Mouse (Mus musculus) left cerebral cortex, adult 2 months (tissue): Measurements from ENCODE around the gene Olfr1204. TPM values are rescaled to one million over a fixed set of nuclear protein-coding genes. Genes with fewer than 3 reads are reported as not detected.

ENCODE experiments used
- DNase-seq, 2 experiments: peaks; one replicate each; pipeline ENCODE4 v3.0.0; 2021 to 2022; ENCODE audit warnings: low spot score in 2 of 2, mixed read lengths in 1 of 2; ENCODE audit errors: extremely low spot score in 1 of 2
- H3K27ac ChIP-seq: fragments of 200-600 bp; 2 replicates; pipeline ENCODE4 v1.8.1; 2022
- H3K4me3 ChIP-seq: fragments of 200-600 bp; 2 replicates; pipeline ENCODE4 v1.8.1; 2022
- CTCF ChIP-seq: fragments of 200-600 bp; IDR thresholded peaks from 2 replicates; pipeline ENCODE4 v1.8.1; 2022; ENCODE audit warnings: antibody characterized with exemption, mild to moderate bottlenecking, moderate library complexity
- intact Hi-C: fragments of 180-260 bp; cut with DNase I; formaldehyde crosslinking; loops from one replicate; pipeline ENCODE4 v1.15.1; 2025
- long read RNA-seq, 2 experiments: library from polyadenylated mRNA; stranded (forward); transcript quantifications; one replicate each; pipeline ENCODE4 v2.0.0; 2021; ENCODE audit warnings: borderline mapping rate in 2 of 2
- total RNA-seq, 2 experiments: library from RNA; stranded (reverse); gene quantifications; 2 replicates each; pipeline ENCODE4 v1.2.3; 2021

Olfr1204 gene
- total RNA-seq = not detected
- long read RNA-seq, experiment 1 = 0 reads
- long read RNA-seq, experiment 2 = 0 reads

DNA sequence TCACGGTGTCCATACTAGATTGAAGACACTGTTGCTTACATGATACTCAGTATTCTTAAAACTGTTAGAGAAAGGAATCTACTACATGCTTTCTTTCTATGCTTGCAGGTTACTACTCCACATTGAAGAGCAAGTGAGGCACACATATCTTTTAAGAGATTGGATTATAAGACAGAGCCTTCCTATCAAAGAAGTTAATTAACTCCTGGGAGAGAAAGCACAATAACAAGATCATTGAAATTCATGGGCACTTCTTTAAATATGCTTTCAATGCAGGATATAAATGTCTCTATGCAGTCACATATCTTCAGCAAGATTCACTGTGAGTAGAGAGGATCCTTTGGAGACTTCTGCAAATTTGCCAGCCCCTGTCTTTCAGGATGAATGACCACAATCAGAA, at the start of gene Olfr1204:
Olfr1204 (plus strand) TSS at position 301 of the 400 bp plus-strand sequence.
- H3K4me3 ChIP-seq = no peak within 1 kb of the TSS
- no peak for TF ChIP-seq CTCF
- no peak within 1 kb of the TSS for H3K27ac ChIP-seq
- DNase-seq = no peak
- intact Hi-C loops = no loop called here

GRCm38 (mm10) chr2:88814196-88814595, 34.9 kb upstream of the Olfr1204 start, which contains the start of gene Olfr1202:
Gene Olfr1202 (plus strand): TSS chr2:88814496.
- no peak for DNase-seq
- TF ChIP-seq CTCF = no peak
- no peak within 1 kb of the TSS for H3K4me3 ChIP-seq
- H3K27ac ChIP-seq = no peak within 1 kb of the TSS
- intact Hi-C loops = no loop called here

DNA sequence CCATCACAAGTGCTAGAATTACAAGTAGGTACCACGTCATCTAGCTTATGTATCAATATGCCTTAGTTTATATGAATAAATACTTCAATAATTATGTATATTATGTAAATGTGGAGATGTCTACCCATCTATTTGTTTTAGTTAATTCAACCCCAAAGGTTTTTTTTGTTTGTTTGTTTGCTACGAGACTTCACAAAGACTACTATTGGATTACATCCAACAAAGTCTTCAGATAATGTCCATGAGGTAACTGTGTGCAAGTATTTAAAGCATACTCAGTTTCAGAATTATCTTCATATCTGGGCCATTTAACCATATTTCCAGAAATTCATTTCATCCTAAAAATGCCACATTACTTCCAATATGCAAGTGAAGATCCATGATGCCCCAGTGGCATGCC, 19.7 kb upstream of the Olfr1204 start, which contains the start of gene Olfr1205:
Olfr1205 (plus strand) TSS at position 301 of the 400 bp plus-strand sequence.
- TF ChIP-seq CTCF = no peak
- DNase-seq = no peak
- intact Hi-C loops = no loop called here
- H3K4me3 ChIP-seq = no peak within 1 kb of the TSS
- no peak within 1 kb of the TSS for H3K27ac ChIP-seq

DNA sequence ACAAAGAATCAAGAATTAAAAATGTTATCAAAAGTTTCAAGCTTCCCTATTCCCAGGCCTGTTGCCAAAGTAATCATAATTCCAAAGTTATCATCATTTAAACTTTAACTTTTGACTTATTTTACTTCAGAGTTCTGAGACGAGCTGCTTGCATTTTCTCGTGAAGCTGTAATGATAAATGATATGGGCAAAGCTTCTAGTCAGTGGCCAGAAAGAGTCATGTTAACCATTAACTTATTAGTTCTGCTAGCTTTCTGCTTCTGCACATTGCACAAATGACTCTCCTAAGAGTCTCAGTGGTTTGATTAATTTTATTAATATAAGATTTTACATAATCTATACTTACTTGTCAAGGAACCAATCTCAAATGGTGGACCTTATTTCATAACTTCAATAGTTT, 10.6 kb upstream of the Olfr1204 start:
- DNase-seq = no peak
- H3K27ac ChIP-seq = no peak overlapping the region
- no peak overlapping the region for H3K4me3 ChIP-seq
- intact Hi-C loops = no loop called here
- no peak for TF ChIP-seq CTCF

DNA sequence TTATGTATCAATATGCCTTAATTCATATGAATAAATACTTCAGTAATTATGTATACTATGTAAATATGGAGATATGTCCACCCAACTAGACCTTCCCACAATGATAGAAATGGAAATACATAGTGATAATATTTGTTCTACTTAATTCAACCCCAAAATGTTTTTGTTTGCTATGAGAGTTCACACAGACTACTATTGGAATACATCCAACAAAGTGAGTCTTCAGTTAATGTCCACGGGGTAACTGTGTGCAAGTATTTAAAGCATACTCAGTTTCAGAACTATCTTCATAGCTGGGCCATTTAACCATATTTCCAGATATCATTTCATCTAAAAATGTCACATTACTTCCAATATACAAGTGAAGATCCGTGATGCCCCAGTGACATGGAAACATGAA, 13.8 kb downstream of the Olfr1204 start, which contains the start of gene Olfr1206:
Olfr1206 (plus strand) TSS at position 301 of the 400 bp plus-strand sequence.
- H3K4me3 ChIP-seq = no peak within 1 kb of the TSS
- intact Hi-C loops = no loop called here
- DNase-seq = no peak
- no peak within 1 kb of the TSS for H3K27ac ChIP-seq
- no peak for TF ChIP-seq CTCF

DNA sequence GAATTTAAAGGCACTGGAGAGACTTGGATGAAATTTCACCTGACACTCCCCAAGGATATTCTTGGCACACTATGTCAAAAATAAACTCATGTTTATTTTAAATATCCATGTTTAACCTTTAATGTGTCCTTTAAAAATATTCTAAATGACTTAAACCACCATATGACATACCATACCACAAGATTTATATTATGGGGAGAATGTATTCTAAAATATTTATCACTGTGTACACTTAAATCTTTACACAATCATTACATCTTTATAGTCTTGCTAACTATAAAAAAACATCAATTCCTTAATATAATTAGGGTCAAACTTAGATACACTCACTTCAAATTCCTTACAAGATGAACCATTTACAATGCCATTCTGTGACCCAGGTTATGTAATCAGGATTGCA, 53.1 kb downstream of the Olfr1204 start, which contains the start of gene Olfr1208:
Olfr1208 (minus strand) TSS at position 101 of the 400 bp plus-strand sequence.
- no peak for TF ChIP-seq CTCF
- no peak for DNase-seq
- H3K4me3 ChIP-seq = no peak within 1 kb of the TSS
- intact Hi-C loops = no loop called here
- H3K27ac ChIP-seq = no peak within 1 kb of the TSS

Other genes with a start within 250 kb of the Olfr1204 start
- gene Olfr1191-ps1, start 208.8 kb upstream of the Olfr1204 start, total RNA-seq = under 1 TPM in 1 of 2 experiments, not detected in 1; 0.05 TPM
- gene Olfr1192-ps1, start 200.8 kb upstream of the Olfr1204 start, total RNA-seq = not detected
- not detected for gene Olfr1193, start 173.7 kb upstream of the Olfr1204 start, total RNA-seq
- gene Olfr1195, start 160.1 kb upstream of the Olfr1204 start, total RNA-seq = not detected
- not detected for gene Olfr1196, start 144.7 kb upstream of the Olfr1204 start, total RNA-seq
- not detected for gene Olfr1197, start 116.9 kb upstream of the Olfr1204 start, total RNA-seq
- not detected for gene Olfr1198, start 97.9 kb upstream of the Olfr1204 start, total RNA-seq
- not detected for gene Olfr1199, start 88.8 kb upstream of the Olfr1204 start, total RNA-seq
- not detected for gene Olfr1200, start 78.8 kb upstream of the Olfr1204 start, total RNA-seq
- gene Olfr1201, start 56.3 kb upstream of the Olfr1204 start, total RNA-seq = not detected
- gene Olfr1202, start 34.8 kb upstream of the Olfr1204 start, total RNA-seq = not detected
- not detected for gene Olfr1205, start 19.6 kb upstream of the Olfr1204 start, total RNA-seq
- gene Olfr1206, start 13.9 kb downstream of the Olfr1204 start, total RNA-seq = not detected
- not detected for gene Olfr1208, start 53.0 kb downstream of the Olfr1204 start, total RNA-seq
- gene Olfr1209, start 65.9 kb downstream of the Olfr1204 start, total RNA-seq = not detected
- not detected for gene Olfr1211, start 88.8 kb downstream of the Olfr1204 start, total RNA-seq
- gene Olfr1212, start 104.7 kb downstream of the Olfr1204 start, total RNA-seq = not detected
- not detected for gene Gm13762, start 131.0 kb downstream of the Olfr1204 start, total RNA-seq
- not detected for gene Olfr1214, start 143.4 kb downstream of the Olfr1204 start, total RNA-seq
- gene Olfr1215, start 157.7 kb downstream of the Olfr1204 start, total RNA-seq = not detected
- gene Olfr1216, start 169.0 kb downstream of the Olfr1204 start, total RNA-seq = not detected
- not detected for gene Olfr1217, start 182.8 kb downstream of the Olfr1204 start, total RNA-seq
- not detected for gene Olfr1218, start 211.9 kb downstream of the Olfr1204 start, total RNA-seq
- not detected for gene Olfr1219, start 234.2 kb downstream of the Olfr1204 start, total RNA-seq